Mouse (Mus musculus) heart, postnatal 14 days (tissue): ENCODE results near the gene Slc8a2. TPM values are rescaled to one million over a fixed set of nuclear protein-coding genes. Genes with fewer than 3 reads are reported as not detected.

Source experiments
- DNase-seq, 2 experiments: peaks; one replicate each; pipeline ENCODE4 v3.0.0; 2021 to 2022
- intact Hi-C: fragments of 180-260 bp; cut with DNase I; formaldehyde crosslinking; loops from one replicate; pipeline ENCODE4 v1.15.1; 2025
- total RNA-seq, 2 experiments: library from RNA; stranded (reverse); gene quantifications; 2 replicates each; pipeline ENCODE4 v1.2.3; 2021

Slc8a2 gene
- total RNA-seq, 2 experiments from 2014 or later, result 0.63 to 0.84 TPM

DNA sequence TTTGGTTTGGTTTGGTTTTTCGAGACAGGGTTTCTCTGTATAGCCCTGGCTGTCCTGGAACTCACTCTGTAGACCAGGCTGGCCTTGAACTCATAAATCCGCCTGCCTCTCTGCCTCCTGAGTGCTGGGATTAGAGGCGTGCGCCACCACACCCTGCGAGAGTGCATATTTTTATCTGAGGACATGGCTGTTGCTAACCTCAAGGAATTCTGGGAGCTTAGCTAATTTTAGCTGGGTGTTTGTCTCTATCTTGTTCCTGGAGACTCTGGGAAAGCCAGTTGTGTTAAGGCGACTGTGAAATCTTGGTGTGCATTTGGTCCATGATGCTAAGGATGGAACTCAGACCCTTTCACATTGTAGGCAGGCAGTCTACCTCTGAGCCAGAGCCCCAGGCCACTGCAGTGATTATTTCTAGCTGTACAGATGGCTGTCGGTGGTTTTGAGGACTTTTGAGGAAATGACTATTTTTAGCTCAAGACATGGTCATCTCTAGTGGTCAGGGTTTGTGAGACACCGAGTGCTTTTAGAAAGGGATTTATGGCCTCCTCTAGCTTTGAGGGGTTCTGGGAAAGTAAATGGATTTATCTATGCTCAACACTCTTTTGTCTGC is 26.6 kb downstream of the Slc8a2 start:
- DNase-seq, result no peak
- intact Hi-C loops, result no loop called here

GRCm38 (mm10) chr7:16158735-16159134 is 29.1 kb downstream of the Slc8a2 start:
- DNase-seq, result no peak
- intact Hi-C loops, result no loop called here

DNA sequence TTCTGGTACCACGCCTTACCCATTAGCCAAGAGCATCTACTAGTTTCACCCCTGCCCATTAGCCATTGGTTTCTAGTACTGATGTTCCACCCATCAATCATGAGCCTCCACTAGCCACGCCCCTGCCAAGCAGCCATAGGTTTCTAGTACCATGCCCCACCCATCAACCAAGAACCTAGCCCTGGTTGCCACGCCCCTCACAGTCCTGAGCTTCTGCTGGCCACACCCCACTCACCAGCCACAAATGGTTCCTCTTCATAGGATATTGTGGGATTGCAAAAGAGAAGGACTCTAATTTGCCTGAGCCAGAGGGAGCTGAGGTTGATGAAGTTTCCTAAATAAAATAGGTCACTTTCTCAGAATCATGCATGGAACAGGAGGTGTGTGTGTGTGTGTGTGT is 31.1 kb downstream of the Slc8a2 start:
- intact Hi-C loops, result no loop called here
- DNase-seq, result no peak

- DNase-seq, result no peak
- intact Hi-C loops, result no loop called here
These were observed 31.7 kb downstream of the Slc8a2 start for GRCm38 (mm10) chr7:16161302-16161701.

- intact Hi-C loops, result no loop called here
- DNase-seq, result no peak
These were observed 32.4 kb downstream of the Slc8a2 start for GRCm38 (mm10) chr7:16162036-16162435.

GRCm38 (mm10) chr7:16172141-16172581 is 42.5 kb downstream of the Slc8a2 start:
- intact Hi-C loops, result no loop called here
- DNase-seq, result no peak

DNA sequence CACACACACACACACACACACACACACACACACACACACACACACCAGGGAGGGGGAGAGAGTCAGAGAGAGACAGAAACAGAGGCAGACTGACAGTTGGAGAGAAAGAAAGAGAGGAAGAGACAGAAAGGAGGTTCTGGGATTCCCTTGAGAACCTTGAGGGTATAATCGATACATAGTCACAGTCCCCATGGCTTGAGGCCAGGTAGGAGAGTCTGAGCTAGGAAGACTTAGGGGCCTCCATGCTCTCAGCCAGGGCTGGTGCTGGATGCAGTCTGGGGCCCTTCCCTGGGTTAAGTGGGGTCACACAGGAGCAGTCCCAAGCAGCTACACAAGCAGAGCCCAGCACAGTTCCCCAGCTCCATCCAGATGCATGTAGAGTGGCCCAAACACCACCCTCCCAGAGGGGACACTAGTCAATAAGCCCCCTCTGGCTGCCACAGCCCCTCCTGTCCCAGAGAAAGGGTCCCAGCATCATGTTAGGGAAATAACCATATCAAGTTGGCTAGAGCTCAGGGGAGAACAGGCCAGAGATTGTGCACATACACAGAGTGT is 43.0 kb downstream of the Slc8a2 start:
- DNase-seq, result no peak
- intact Hi-C loops, result no loop called here

DNA sequence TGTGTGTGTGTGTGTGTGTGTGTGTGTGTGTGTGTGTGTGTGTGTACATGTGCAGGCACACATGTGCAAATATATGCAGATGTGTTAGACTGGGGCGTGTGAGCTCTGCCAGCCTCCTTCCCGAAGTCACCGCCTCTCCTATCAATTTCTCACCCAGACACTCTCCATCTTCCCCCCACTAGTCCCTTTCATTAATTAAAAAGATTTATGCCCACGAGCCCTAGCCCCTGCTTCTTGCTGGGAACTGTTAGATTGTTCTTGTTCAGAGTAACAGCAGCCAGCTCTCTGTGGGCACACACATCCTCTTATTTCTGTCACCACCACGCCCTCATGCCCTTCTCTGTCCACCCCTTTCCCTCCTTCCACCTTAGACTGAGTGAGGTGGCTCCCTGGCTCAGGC is 43.5 kb downstream of the Slc8a2 start:
- intact Hi-C loops, result no loop called here
- DNase-seq, result no peak

DNA sequence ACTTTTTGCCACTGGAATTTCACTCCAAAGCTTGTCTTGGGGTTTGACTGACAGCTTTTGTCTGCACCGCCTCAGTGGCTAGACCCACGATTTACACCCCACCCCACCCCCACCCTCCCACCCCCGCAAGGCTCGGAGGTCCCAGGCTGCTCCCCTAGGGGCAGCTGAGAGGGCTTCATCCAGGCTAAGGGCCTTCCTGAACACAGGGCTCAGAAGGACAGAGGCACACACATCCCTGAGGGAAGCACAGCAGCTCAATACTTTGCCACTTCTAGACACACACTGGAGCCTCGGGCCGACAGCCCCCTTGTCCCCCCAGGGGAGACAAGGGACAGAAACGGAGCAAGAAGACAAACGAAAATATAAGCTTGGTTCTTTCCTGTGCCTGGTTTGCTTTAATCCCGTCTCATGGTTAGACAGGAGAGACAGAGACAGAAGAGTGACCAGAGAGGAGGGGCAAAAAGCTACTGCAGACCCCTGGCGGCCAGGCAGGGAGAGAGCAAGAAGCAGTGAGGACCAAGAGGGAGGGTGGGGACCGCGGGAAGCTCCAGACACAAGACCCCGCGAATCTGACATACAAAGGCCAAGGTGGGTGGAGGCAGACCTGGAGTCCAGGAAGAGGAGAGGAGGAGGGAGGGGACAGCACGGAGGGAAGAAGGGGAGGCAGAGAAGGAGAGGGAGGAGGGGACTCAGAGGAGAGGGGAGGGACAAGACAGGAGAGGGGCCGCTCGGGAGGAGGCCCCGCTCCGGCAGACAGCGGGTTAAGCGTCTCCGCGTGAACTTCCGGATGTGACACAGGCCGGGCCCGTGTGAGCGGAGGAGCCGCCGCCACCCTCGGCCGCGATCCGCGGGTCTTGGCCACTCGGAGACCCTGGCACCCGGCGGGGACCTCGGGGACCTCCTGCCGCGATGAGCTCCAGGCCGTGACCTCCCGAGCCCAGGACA is 45.2 kb downstream of the Slc8a2 start, which contains the start of gene Meis3:
Meis3 (plus strand) TSS at position 494 of the 945 bp plus-strand sequence.
- DNase-seq, result peak; percentile 49 to 59
- intact Hi-C loops, result no loop called here

DNA sequence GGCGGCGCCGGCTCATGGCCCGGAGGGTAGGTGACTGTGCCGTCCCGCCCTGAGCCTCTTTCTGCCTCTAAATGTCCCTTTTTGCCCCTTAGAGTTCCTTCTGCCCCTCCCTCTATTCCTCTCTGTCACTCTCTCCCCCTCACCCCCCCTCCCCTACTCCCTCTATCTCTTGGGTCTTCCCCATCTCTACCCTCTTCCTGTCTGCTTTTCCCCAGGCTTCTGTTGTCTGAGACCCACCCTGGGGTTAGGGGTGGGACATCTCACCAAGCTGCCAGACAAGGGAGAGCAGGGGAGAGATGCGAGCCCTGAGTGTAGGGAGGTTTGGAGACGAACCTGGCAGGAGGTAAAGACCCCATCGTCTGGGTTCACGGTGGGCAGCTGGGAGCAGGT is 45.9 kb downstream of the Slc8a2 start:
- DNase-seq, result no peak
- intact Hi-C loops, result no loop called here

DNA sequence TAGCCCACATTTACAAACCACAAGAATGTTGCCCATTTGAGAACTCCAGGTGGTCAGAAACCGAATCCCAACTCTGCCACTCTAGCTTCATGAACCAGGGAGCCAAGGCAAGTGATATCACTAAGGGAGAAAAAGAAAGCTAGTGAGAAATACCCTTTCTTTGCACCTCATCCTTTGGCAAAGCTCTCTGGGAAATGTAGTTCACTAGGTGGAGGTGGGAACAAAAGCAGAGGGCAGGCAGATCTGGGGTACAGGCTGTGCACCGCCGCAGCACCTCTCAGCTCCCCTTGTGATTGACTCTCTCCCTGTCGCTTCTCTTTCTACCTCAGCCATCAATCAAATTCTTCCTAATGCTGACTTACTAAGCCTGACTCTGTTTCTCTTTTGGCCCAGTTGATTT is 48.5 kb downstream of the Slc8a2 start:
- intact Hi-C loops, result no loop called here
- no peak for DNase-seq

- DNase-seq, result peak; percentile 71 to 76
- intact Hi-C loops, result loop anchor here (5.0 kb wide), 1 partner anchor 36 kb away; no protein-coding TSS in a partner anchor
These were observed 54.0 kb downstream of the Slc8a2 start for GRCm38 (mm10) chr7:16183663-16184062.

DNA sequence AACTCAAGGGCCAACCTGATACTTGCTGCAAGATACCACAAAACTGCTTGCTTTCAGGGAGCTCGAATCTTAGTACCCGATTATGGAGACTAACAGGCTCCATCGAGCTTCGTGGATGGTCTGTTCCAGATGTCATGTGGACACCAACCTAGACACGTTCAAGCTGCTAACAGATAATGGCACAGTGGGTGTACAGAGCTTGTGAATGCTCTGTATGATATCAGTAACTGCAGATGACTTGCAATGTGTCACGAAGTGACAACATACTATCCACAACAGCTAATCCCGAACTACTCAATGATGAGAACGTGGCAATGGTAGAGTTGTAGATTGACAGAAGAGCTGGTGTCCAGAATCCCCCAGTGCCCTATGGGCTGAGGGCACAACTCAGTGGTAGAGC is 57.9 kb downstream of the Slc8a2 start:
- DNase-seq, result no peak
- intact Hi-C loops, result no loop called here

- peak; percentile 77 to 84 for DNase-seq
- intact Hi-C loops, result loop anchor here (1.0 to 5.0 kb wide), 2 partner anchors 71 to 180 kb away; no protein-coding TSS in a partner anchor
These were observed 62.7 kb downstream of the Slc8a2 start for GRCm38 (mm10) chr7:16192315-16192714.

DNA sequence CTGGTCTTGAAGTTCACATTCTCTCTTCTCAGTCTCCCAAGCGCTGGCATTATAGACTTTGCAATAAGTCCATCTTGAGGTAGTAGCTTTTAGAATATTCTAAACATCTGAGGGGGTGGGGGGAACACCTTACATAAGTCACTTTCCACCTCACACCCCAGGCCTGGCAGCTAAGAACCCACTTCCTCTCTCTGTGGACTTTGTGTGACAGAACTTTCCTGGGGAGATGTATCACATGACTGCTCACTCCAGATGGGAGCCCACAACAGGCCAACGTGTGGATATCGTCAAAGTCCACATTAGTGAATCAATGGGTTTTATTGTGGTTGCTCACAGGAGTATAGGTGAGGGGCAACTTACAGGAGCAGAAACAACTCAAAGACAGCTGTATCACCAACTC is 64.1 kb downstream of the Slc8a2 start:
- intact Hi-C loops, result loop anchor here (5.0 kb wide), 1 partner anchor 179 kb away; no protein-coding TSS in a partner anchor

GRCm38 (mm10) chr7:16196616-16197015 is 67.0 kb downstream of the Slc8a2 start:
- DNase-seq, result no peak
- intact Hi-C loops, result no loop called here

More for the DNA sequence above, 64.1 kb downstream of the Slc8a2 start:
- DNase-seq, result no peak

- DNase-seq, result no peak
- intact Hi-C loops, result no loop called here
These were observed 67.5 kb downstream of the Slc8a2 start for GRCm38 (mm10) chr7:16197166-16197565.

DNA sequence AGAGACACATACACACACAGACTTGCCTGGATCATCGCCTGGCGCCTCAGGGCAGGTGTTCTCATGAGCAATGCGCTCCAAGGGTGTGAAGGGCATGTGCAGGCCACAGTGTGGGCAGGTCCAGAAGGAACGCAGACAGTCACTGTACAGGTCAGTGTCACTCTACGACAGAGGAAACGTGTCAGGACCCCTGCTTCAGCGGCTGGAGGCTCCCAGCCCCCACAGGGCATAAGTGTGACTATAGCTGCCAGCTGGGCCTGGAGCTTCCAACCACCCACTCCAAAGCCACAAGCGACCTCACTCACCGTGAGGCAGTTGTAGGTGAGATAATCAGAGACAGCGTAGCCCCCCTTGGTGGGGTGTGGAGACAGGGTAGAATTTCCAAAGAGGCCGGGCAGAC is 68.9 kb downstream of the Slc8a2 start:
- no peak for DNase-seq
- intact Hi-C loops, result no loop called here

DNA sequence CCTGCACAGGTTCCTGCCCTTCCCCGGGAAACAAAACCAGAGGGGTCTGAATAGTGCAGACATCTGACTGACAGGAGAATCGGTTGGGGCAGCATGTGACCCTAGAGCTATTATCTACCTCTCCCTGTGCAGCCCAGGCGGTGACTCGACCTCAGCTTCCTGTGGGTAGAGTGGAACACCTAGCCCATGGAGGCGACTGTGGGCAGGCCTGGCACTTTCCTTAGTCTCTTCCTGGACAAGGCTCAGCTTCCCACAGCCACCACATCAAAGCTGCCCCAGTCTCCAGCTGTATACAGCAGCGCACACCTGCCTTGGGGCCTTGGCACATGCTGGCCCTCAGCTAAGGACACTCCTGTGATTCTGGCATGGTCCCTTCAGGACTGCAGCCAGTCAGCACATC is 71.5 kb downstream of the Slc8a2 start:
- DNase-seq, result no peak
- intact Hi-C loops, result no loop called here

DNA sequence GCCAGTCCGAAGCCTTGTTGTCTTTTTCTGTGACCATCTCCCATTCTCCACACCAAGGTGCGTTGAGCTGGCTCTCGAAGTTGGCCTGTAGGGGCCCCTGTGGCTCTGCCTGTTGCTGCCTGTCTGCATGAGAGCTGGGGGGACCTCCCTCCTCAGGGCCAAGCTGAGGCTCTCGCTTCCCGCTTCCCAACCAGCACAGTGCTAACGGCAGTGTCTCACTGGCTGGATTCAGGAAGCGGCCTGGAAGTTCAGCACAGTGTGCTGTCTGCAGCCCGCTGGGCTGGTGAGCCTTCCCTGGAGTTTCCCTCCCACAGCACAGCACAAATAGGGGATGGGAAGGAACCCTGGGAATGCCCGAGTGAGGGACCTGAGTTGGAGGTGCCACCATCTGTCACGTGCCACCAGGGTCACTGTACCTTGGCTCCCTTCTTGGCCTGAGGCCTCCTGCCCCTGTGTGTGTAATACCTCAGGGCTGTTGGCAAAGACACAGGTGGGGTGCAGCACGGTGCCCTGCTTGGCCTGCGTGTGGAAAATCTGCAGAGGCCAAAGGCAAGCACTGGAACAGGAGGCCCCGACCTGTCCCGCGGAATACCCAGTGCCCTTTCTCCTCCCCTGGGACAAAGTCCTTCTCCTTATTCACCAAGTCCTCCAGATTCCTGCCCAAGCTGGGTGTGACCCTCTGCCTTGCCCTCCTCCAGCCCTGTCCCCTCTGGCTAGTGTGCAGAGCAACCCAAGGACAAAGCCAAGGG is 73.3 kb downstream of the Slc8a2 start:
- no peak for DNase-seq
- intact Hi-C loops, result no loop called here

DNA sequence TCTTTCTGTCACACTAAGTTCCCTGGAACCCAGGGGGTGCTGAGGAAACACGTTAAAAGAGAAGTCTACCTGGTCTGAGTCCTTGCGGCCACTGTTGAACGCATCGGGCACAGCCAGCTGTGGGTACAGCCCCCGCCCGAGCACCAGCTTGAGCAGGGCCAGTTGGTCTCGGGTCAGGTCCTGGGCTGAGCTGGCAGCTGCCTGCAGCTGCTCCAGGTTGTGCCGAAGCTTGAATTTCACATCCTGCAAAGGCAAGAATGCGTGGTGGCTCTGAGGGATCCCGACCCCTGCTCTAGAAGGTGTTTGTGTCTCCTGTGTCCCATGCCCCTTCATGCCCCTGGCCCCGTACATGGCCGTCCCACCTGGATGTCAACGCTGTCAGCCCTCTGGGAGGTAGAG is 73.9 kb downstream of the Slc8a2 start:
- intact Hi-C loops, result no loop called here
- DNase-seq, result no peak
